Mouse (Mus musculus) layer of hippocampus, postnatal 36 days (tissue): ENCODE results near the gene Nipa1. TPM values are rescaled to one million over a fixed set of nuclear protein-coding genes. Genes with fewer than 3 reads are reported as not detected.
"Not testable (repeated sequence)": the region's sequence is repeated elsewhere in the genome, so short reads cannot be mapped to it uniquely, and the experiment has no call there.

Experiments used
- DNase-seq, 2 experiments: peaks; one replicate each; pipeline ENCODE4 v3.0.0; 2022
- total RNA-seq, 2 experiments: library from RNA; stranded (reverse); gene quantifications; 2 replicates each; pipeline ENCODE4 v1.2.3; 2021

The Nipa1 gene
- 10 to 100 TPM; 60.5 to 61.2 TPM for total RNA-seq

- DNase-seq: no peak
Observed at GRCm38 (mm10) chr7:56019930-56020253, at the start of gene Nipa1. Gene Nipa1, minus strand, starts transcription at chr7:56019954.

GRCm38 (mm10) chr7:56066634-56067033 is 46.9 kb upstream of the Nipa1 start:
- DNase-seq: no peak

- DNase-seq: no peak
Observed at GRCm38 (mm10) chr7:56066136-56066535, 46.4 kb upstream of the Nipa1 start.

GRCm38 (mm10) chr7:56064876-56065275 is 45.1 kb upstream of the Nipa1 start:
- DNase-seq: no peak

GRCm38 (mm10) chr7:56055338-56055737 is 35.6 kb upstream of the Nipa1 start:
- peak in 1 of 2 experiments; percentile 12 for DNase-seq

- no peak for DNase-seq
Observed at GRCm38 (mm10) chr7:56052996-56053395, 33.2 kb upstream of the Nipa1 start.

GRCm38 (mm10) chr7:56050487-56050911 is 30.7 kb upstream of the Nipa1 start:
- peak in 1 of 2 experiments; percentile 7 for DNase-seq

GRCm38 (mm10) chr7:56049831-56050321 is 30.1 kb upstream of the Nipa1 start, which contains the start of gene Herc2:
Gene Herc2, plus strand, starts transcription at chr7:56050196.
- DNase-seq: peak; percentile 99

GRCm38 (mm10) chr7:56047178-56047577 is 27.4 kb upstream of the Nipa1 start:
- DNase-seq: no peak

- no peak for DNase-seq
Observed at GRCm38 (mm10) chr7:56044267-56044629, 24.5 kb upstream of the Nipa1 start.

- no peak for DNase-seq
Observed at GRCm38 (mm10) chr7:56043577-56044266, 24.0 kb upstream of the Nipa1 start.

GRCm38 (mm10) chr7:56042353-56042752 is 22.6 kb upstream of the Nipa1 start:
- peak; percentile 69 to 73 for DNase-seq

GRCm38 (mm10) chr7:56023586-56023985 is 3.8 kb upstream of the Nipa1 start:
- no peak for DNase-seq

GRCm38 (mm10) chr7:56018972-56019929 is 503 bp downstream of the Nipa1 start:
- DNase-seq: peak; percentile 62 to 72

GRCm38 (mm10) chr7:56018446-56018971 is 1.2 kb downstream of the Nipa1 start:
- DNase-seq: no peak

- no peak for DNase-seq
Observed at GRCm38 (mm10) chr7:56017761-56018160, 2.0 kb downstream of the Nipa1 start.

GRCm38 (mm10) chr7:56015837-56016236 is 3.9 kb downstream of the Nipa1 start:
- DNase-seq: no peak

GRCm38 (mm10) chr7:56015172-56015571 is 4.6 kb downstream of the Nipa1 start:
- no peak for DNase-seq

GRCm38 (mm10) chr7:56014002-56014702 is 5.6 kb downstream of the Nipa1 start:
- not testable (repeated sequence) for DNase-seq

- DNase-seq: no peak
Observed at GRCm38 (mm10) chr7:56013261-56014001, 6.3 kb downstream of the Nipa1 start.

- DNase-seq: no peak
Observed at GRCm38 (mm10) chr7:56011018-56011333, 8.8 kb downstream of the Nipa1 start.
